8 mouse cellular contexts compared by ENCODE assay signal in the genomic region with DNA sequence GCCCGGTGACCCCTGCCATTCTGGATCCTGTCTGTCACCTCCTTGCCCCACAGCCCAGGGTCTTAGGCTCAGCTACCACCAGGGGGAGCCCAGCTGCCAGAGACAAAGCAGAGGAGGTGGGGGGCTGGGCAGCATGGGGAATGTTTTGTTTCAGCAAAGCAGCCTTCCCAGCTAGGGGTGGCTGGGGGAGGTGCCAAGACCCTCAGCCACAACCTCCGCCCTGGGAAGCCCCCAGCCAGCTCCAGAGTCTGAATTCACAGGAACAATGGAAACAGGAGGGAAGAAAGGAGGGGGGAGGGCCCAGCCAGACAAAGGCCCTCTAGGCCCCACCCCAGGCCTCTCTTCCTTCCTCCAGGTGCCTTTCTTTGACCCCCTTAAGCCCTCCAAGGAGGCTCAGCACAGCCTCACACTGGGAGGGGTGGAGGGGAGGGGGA. TPM values are rescaled to one million over a fixed set of nuclear protein-coding genes. Genes with fewer than 3 reads are reported as not detected.
DNase-seq lines count a peak whose midpoint lies in the region; ATAC-seq and TF ChIP-seq lines count a peak whose summit lies in the region.

No protein-coding gene starts in this region.

- no peak for TF ChIP-seq POLR2A in lung, adult 2 months (IDR thresholded peaks at IDR 0.05; ENCODE audit: borderline replicate concordance, extremely low read depth, low read depth, low read length)

- DNase-seq in ES-E14 (ENCODE audit: low read depth, low spot score): peak; percentile 98
- peak; percentile 88 for DNase-seq in brain, adult 2 months (ENCODE audit: low read depth, low spot score)
- peak; percentile 98 for DNase-seq in forebrain, embryonic 11.5 days (ENCODE audit: low spot score)
- DNase-seq in heart, postnatal 0 days (ENCODE audit: low spot score): peak; percentile 79
- peak; percentile 86 to 96 for DNase-seq in kidney, postnatal 36 days
- peak; percentile 78 for DNase-seq in lung, adult 2 months
- DNase-seq in thymus, postnatal 10 days (ENCODE audit: low spot score in 2 of 2): peak; percentile 91 to 97

- peaks cover 15 to 56% of the 10 kb centered on the region in 2 experiments; a peak in 3 of 4 replicates for H3K4me1 ChIP-seq in ES-E14 (ENCODE audit: control insufficient read depth in 2 of 2, insufficient read depth in 2 of 2, low read length in 2 of 2, poor library complexity in 1 of 2)
- peaks cover 65% of the 10 kb centered on the region for H3K4me1 ChIP-seq in forebrain, embryonic 11.5 days (replicated peaks; ENCODE audit: control insufficient read depth, insufficient read depth, low read length)
- H3K4me1 ChIP-seq in heart, postnatal 0 days (ENCODE audit: control insufficient read depth, insufficient read depth): peaks cover 66% of the 10 kb centered on the region
- H3K4me1 ChIP-seq in lung, adult 2 months (ENCODE audit: control insufficient read depth, insufficient read depth, low read length): peaks cover 74% of the 10 kb centered on the region
- peaks cover 59% of the 10 kb centered on the region for H3K4me1 ChIP-seq in neural tube, embryonic 14.5 days (ENCODE audit: control insufficient read depth, insufficient read depth, low read length)

- WGBS in forebrain, embryonic 11.5 days: 0% methylated on average over 2 of the region's 2 CpGs
- WGBS in heart, postnatal 0 days: 0% methylated on average over 2 of the region's 2 CpGs
- 0% methylated on average over 2 of the region's 2 CpGs for WGBS in lung, adult 2 months
- 5% methylated on average over 2 of the region's 2 CpGs for WGBS in neural tube, embryonic 14.5 days

- H3K9me3 ChIP-seq in ES-E14 (ENCODE audit: control insufficient read depth, insufficient read depth, low read depth, low read length): no peaks in the 10 kb centered on the region
- H3K9me3 ChIP-seq in forebrain, embryonic 11.5 days (ENCODE audit: control insufficient read depth, low read length): no peaks in the 10 kb centered on the region
- H3K9me3 ChIP-seq in heart, postnatal 0 days (replicated peaks; ENCODE audit: control insufficient read depth, low read length): no peaks in the 10 kb centered on the region
- no peaks in the 10 kb centered on the region for H3K9me3 ChIP-seq in neural tube, embryonic 14.5 days (ENCODE audit: control insufficient read depth, low read length)

- H3K9ac ChIP-seq in ES-E14 (ENCODE audit: insufficient read depth, low read depth, low read length, poor library complexity, severe bottlenecking): peak overlapping the region; percentile 66; the same call in 1 of the 2 replicates
- peak overlapping the region; percentile 63 for H3K9ac ChIP-seq in forebrain, embryonic 11.5 days (ENCODE audit: low read length)
- peak overlapping the region; percentile 2 for H3K9ac ChIP-seq in heart, postnatal 0 days (replicated peaks; ENCODE audit: low read depth, low read length)
- peak overlapping the region; percentile 48 for H3K9ac ChIP-seq in neural tube, embryonic 14.5 days (replicated peaks; ENCODE audit: low read depth, low read length)

- peak overlapping the region; percentile 8 to 45; a peak in 2 of 4 replicates for H3K4me3 ChIP-seq in ES-E14 (ENCODE audit: insufficient read depth in 1 of 2, low read depth in 1 of 2, low read length in 2 of 2, poor library complexity in 1 of 2, severe bottlenecking in 1 of 2)
- peak overlapping the region; percentile 16 for H3K4me3 ChIP-seq in forebrain, embryonic 11.5 days (ENCODE audit: low read depth, low read length)
- no peak overlapping the region for H3K4me3 ChIP-seq in heart, postnatal 0 days (ENCODE audit: low read depth, low read length)
- H3K4me3 ChIP-seq in lung, adult 2 months (replicated peaks; ENCODE audit: extremely low read depth, low read depth, low read length): peak overlapping the region; percentile 20
- no peak overlapping the region for H3K4me3 ChIP-seq in neural tube, embryonic 14.5 days (ENCODE audit: low read depth, low read length)

- no peak for TF ChIP-seq EP300 in heart, postnatal 0 days (IDR thresholded peaks at IDR 0.05; ENCODE audit: low read depth)

- no peaks in the 10 kb centered on the region for H3K27me3 ChIP-seq in forebrain, embryonic 11.5 days (ENCODE audit: control insufficient read depth, insufficient read depth, low read length)
- no peaks in the 10 kb centered on the region for H3K27me3 ChIP-seq in heart, postnatal 0 days (ENCODE audit: control insufficient read depth, insufficient read depth, low read length)
- no peaks in the 10 kb centered on the region for H3K27me3 ChIP-seq in neural tube, embryonic 14.5 days (ENCODE audit: control insufficient read depth, insufficient read depth, low read length)

- peaks cover 6% of the 10 kb centered on the region; the same call in 1 of the 2 replicates for H3K36me3 ChIP-seq in ES-E14 (ENCODE audit: control insufficient read depth, insufficient read depth, low read length, poor library complexity, severe bottlenecking)
- H3K36me3 ChIP-seq in forebrain, embryonic 11.5 days (ENCODE audit: control insufficient read depth, insufficient read depth, low read length): no peaks in the 10 kb centered on the region; the same call in 1 of the 2 replicates
- H3K36me3 ChIP-seq in heart, postnatal 0 days (replicated peaks; ENCODE audit: control insufficient read depth, insufficient read depth, low read length): peaks cover 19% of the 10 kb centered on the region
- no peaks in the 10 kb centered on the region for H3K36me3 ChIP-seq in neural tube, embryonic 14.5 days (ENCODE audit: control insufficient read depth, insufficient read depth, low read length)

- ATAC-seq in forebrain, embryonic 11.5 days (replicated peaks; ENCODE audit: low FRiP score): peak; percentile 81
- ATAC-seq in heart, postnatal 0 days (ENCODE audit: insufficient read depth, low read depth): peak; percentile 60
- ATAC-seq in neural tube, embryonic 14.5 days (ENCODE audit: low read depth): peak; percentile 62

- peak; percentile 98 for TF ChIP-seq CTCF in heart, postnatal 0 days (IDR thresholded peaks at IDR 0.05; ENCODE audit: low read depth)
- TF ChIP-seq CTCF in lung, adult 2 months (IDR thresholded peaks at IDR 0.05; ENCODE audit: insufficient read depth, low read length): peak; percentile 78

- peak overlapping the region; percentile 50; the same call in 1 of the 2 replicates for H3K27ac ChIP-seq in ES-E14 (ENCODE audit: insufficient read depth, low read depth, low read length, poor library complexity, severe bottlenecking)
- peak overlapping the region; percentile 100 for H3K27ac ChIP-seq in forebrain, embryonic 11.5 days (ENCODE audit: low read depth, low read length)
- H3K27ac ChIP-seq in heart, postnatal 0 days (ENCODE audit: low read depth): peak overlapping the region; percentile 94
- peak overlapping the region; percentile 91 for H3K27ac ChIP-seq in neural tube, embryonic 14.5 days (ENCODE audit: low read depth, low read length)

- in situ Hi-C loops in ES-E14 (cut with MboI; ENCODE audit: low sequenced_read_pairs in 2 of 2, unreplicated experiment in 2 of 2): no loop called here

- H3K4me2 ChIP-seq in forebrain, embryonic 11.5 days (ENCODE audit: low read depth, low read length, severe bottlenecking): peak overlapping the region; percentile 43
- H3K4me2 ChIP-seq in heart, postnatal 0 days (ENCODE audit: low read depth, low read length): peak overlapping the region; percentile 51
- peak overlapping the region; percentile 23 for H3K4me2 ChIP-seq in neural tube, embryonic 14.5 days (ENCODE audit: low read depth, low read length)

TF ChIP-seq in ES-E14, 5 proteins besides CTCF, POLR2A, EP300 and RAD21 (continues in another document):
- TF ChIP-seq ZC3H11A (IDR thresholded peaks at IDR 0.05; ENCODE audit: borderline replicate concordance, low read depth, low read length): no peak

RNA-seq across cellular contexts. Expression of a gene that starts 8.3 kb away (rescaled TPM):
- total RNA-seq in ES-E14 (2012; rRNA removed): 178 and 232 TPM in 2 replicates
- 527 and 580 TPM in 2 replicates for polyA plus RNA-seq in forebrain, embryonic 11.5 days (2014; fragmentation: Nextera tagmentation; extraction: Ambion mirVana)
- total RNA-seq in heart, postnatal 0 days (2014; rRNA removed; ENCODE audit: low replicate concordance): 472 and 473 TPM in 2 replicates
- 291 and 295 TPM in 2 replicates for polyA plus RNA-seq in heart, postnatal 0 days (2015; fragmentation: Nextera tagmentation; extraction: Ambion mirVana)
- 844 and 991 TPM in 2 replicates for polyA plus RNA-seq in lung, adult 2 months (2012; rRNA removed)
- polyA plus RNA-seq in neural tube, embryonic 14.5 days (2014; fragmentation: Nextera tagmentation; extraction: Ambion mirVana): 234 and 258 TPM in 2 replicates

RNA-seq across cellular contexts. Expression of a gene that starts 17.8 kb away (rescaled TPM):
- 7.4 and 7.6 TPM in 2 replicates for total RNA-seq in ES-E14 (2012; rRNA removed)
- 1.7 TPM in 2 replicates for polyA plus RNA-seq in forebrain, embryonic 11.5 days (2014; fragmentation: Nextera tagmentation; extraction: Ambion mirVana)
- 21.0 and 34.9 TPM in 2 replicates for total RNA-seq in heart, postnatal 0 days (2014; rRNA removed; ENCODE audit: low replicate concordance)
- polyA plus RNA-seq in heart, postnatal 0 days (2015; fragmentation: Nextera tagmentation; extraction: Ambion mirVana): 8.9 and 9.1 TPM in 2 replicates
- 81.0 and 95.6 TPM in 2 replicates for polyA plus RNA-seq in lung, adult 2 months (2012; rRNA removed)
- polyA plus RNA-seq in neural tube, embryonic 14.5 days (2014; fragmentation: Nextera tagmentation; extraction: Ambion mirVana): 2.8 and 5.3 TPM in 2 replicates

RNA-seq across cellular contexts. Expression of a gene that starts 39.4 kb away (rescaled TPM):
- 66.6 and 82.7 TPM in 2 replicates for total RNA-seq in ES-E14 (2012; rRNA removed)
- 35.0 and 37.2 TPM in 2 replicates for polyA plus RNA-seq in forebrain, embryonic 11.5 days (2014; fragmentation: Nextera tagmentation; extraction: Ambion mirVana)
- 22.3 and 31.2 TPM in 2 replicates for total RNA-seq in heart, postnatal 0 days (2014; rRNA removed; ENCODE audit: low replicate concordance)
- 28.6 and 33.6 TPM in 2 replicates for polyA plus RNA-seq in heart, postnatal 0 days (2015; fragmentation: Nextera tagmentation; extraction: Ambion mirVana)
- 41.5 and 41.8 TPM in 2 replicates for polyA plus RNA-seq in lung, adult 2 months (2012; rRNA removed)
- 15.0 and 17.8 TPM in 2 replicates for polyA plus RNA-seq in neural tube, embryonic 14.5 days (2014; fragmentation: Nextera tagmentation; extraction: Ambion mirVana)

RNA-seq across cellular contexts. Expression of a gene that starts 42.5 kb away (rescaled TPM):
- total RNA-seq in ES-E14 (2012; rRNA removed): 2.9 and 8.9 TPM in 2 replicates
- polyA plus RNA-seq in forebrain, embryonic 11.5 days (2014; fragmentation: Nextera tagmentation; extraction: Ambion mirVana): 6.7 TPM in 2 replicates
- 8.9 and 16.9 TPM in 2 replicates for total RNA-seq in heart, postnatal 0 days (2014; rRNA removed; ENCODE audit: low replicate concordance)
- 2.7 and 4.0 TPM in 2 replicates for polyA plus RNA-seq in heart, postnatal 0 days (2015; fragmentation: Nextera tagmentation; extraction: Ambion mirVana)
- polyA plus RNA-seq in lung, adult 2 months (2012; rRNA removed): 1.8 and 16.1 TPM in 2 replicates
- polyA plus RNA-seq in neural tube, embryonic 14.5 days (2014; fragmentation: Nextera tagmentation; extraction: Ambion mirVana): 31.3 and 36.6 TPM in 2 replicates

RNA-seq across cellular contexts. Expression of a gene that starts 46.2 kb away (rescaled TPM):
- total RNA-seq in ES-E14 (2012; rRNA removed): 0.54 and 1.2 TPM in 2 replicates
- polyA plus RNA-seq in forebrain, embryonic 11.5 days (2014; fragmentation: Nextera tagmentation; extraction: Ambion mirVana): 0.39 TPM in 1 of 2 replicates, not detected in the other
- total RNA-seq in heart, postnatal 0 days (2014; rRNA removed; ENCODE audit: low replicate concordance): 0.65 and 0.66 TPM in 2 replicates
- polyA plus RNA-seq in heart, postnatal 0 days (2015; fragmentation: Nextera tagmentation; extraction: Ambion mirVana): 0.29 and 0.44 TPM in 2 replicates
- 1.7 and 1.8 TPM in 2 replicates for polyA plus RNA-seq in lung, adult 2 months (2012; rRNA removed)
- polyA plus RNA-seq in neural tube, embryonic 14.5 days (2014; fragmentation: Nextera tagmentation; extraction: Ambion mirVana): 1.5 and 2.1 TPM in 2 replicates

Comparison
In these comparisons a context has a peak if more than half of its experiments do, and no peak if none do; other contexts are left out.
1. H3K27ac ChIP-seq: peak in every context shown above with its lines; median percentile 100 in forebrain, embryonic 11.5 days; 94 in heart, postnatal 0 days; 91 in neural tube, embryonic 14.5 days; 50 in ES-E14.
2. H3K4me3 ChIP-seq: peak in ES-E14 (2 of 2), forebrain, embryonic 11.5 days (single experiment) and lung, adult 2 months (single experiment); none in heart, postnatal 0 days (single experiment) and neural tube, embryonic 14.5 days (single experiment).
3. H3K9ac ChIP-seq: peak in every context shown above with its lines; median percentile 66 in ES-E14; 63 in forebrain, embryonic 11.5 days; 48 in neural tube, embryonic 14.5 days; 2 in heart, postnatal 0 days.
4. Peak in every context shown above with its lines, with median percentiles within 50 percentile points of each other: DNase-seq, ATAC-seq and H3K4me2 ChIP-seq.